Mouse (Mus musculus): ENCODE measurements around the gene Rasl11b.

Gene Rasl11b

DNA sequence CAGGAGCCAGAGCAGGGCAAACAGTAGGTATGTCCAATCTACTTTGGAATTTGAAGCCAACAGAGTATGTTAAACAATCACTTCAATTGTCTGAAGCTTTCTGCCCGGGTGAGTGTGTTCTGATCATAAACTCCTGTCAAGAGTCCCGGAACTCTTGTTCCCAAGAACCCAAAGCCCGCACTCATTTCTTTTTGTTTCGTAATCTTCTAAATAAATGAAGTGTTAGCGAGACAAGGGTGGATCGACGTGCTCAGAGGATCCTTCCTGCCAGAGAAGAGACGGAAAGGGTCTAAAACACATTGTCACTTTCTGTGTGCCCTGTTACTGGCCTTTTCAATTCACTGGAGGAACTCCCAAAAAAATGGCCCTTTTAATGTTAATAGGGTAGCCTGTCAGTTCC is 6.2 kb upstream of the Rasl11b start:
- DNase-seq (ENCODE audit: low spot score in 2 of 2), result no peak

DNA sequence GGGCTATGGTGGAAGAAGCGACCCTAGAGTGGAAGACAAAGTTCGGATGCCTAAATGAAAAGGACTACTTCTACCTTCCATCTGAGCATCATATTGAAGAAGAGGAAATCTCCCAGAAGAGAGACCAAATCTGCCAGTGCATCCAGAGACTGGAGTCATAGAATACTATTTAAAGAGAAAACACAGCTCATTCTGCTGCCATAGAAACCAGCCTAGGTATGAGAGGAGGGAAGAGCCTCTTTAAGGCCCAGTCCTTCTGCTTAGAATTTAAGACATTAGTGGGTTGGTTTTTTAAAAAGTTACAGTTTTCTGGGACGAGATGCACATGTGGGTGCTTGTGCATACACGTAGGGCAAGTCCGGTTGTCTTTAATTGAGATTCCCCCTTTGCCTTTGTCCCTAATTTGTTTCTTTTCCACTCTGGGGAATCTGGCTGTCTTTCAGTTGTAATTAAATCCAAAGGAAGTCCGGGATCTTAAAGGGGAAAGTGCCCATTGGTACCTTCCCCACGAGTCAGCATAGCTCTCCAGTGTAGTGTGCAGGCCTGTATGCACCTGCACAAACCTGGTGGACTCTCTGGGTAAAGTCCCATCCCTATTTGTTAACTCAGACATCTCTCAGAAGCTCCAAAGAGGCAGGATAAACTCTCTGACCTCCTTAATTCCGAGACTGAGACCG is 5.5 kb upstream of the Rasl11b start:
- DNase-seq (ENCODE audit: low spot score in 2 of 2), result no peak

DNA sequence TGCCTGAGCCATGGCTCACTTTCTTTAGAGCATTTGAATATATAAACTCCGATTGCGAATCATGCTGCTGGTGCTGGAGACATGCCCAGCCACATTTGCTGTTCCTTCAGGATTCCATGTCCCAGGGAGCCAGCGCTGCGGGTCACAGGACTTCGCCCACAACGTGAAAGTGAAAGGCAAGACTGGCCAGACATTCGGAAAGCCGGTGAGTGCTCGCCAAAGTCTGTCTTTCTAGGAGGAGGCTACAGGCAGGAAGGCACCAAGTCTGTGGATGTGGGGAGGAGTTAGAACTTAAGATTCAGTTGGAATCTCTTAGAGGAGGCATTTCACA is 5.0 kb upstream of the Rasl11b start:
- DNase-seq (ENCODE audit: low spot score in 2 of 2), result no peak

DNA sequence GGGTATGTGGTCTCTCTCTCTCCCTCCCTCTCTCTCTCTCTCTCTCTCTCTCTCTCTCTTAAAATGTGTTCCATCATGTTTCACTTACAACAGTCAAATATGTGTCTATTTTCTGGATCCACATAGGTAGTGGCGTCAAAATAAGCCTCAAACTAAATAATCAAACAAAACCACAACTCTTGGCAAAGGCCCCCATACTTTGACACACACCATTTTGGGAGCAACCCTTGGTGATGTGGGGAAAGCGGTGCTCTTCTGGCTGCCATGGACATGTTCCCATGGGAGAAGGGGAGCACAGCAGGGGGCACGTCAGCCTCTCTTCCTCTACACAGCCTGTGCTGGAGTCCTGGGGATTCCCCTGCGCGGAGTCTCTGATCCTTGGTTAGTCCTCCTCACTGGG is 4.2 kb upstream of the Rasl11b start:
- DNase-seq (ENCODE audit: low spot score in 2 of 2), result no peak

DNA sequence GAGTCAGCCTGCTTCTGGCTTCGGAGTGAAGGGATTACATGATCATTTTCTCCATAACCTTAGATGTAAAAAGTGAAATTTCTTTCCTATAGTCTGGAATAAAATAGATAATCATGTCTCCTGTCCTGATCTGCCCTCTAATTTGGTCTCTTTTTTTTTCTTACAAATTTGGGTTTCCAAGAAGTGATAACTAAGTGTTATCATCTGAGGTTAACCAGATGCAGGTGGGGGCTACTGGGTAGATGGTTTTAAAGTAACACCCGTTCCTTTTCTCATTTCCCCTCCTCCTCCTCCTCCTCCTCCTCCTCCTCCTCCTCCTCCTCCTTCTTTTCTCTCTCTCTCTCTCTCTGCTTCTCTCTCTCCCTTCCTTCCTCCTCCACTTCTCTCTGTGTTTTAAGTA is 2.1 kb upstream of the Rasl11b start:
- no peak for DNase-seq (ENCODE audit: low spot score in 2 of 2)

DNA sequence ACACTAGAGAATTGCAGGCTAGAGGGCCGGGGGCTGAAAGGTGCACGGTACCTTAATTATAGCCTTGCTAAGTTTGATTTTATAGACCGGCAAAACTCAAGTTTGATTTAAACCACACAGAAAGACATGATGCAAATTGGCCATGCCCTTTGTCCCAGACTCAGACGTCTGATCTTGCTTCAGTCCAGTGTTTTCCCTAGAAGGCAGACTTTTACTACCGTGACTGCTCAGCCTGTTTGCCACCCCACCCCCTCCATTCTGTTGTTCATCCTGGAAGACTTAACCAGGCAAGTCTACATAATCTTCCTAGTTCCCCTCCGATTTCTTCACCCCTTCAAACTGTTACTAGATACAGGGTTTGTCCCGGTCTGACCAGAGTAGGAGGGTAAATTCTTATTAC is 1.5 kb upstream of the Rasl11b start:
- no peak for DNase-seq (ENCODE audit: low spot score in 2 of 2)

DNA sequence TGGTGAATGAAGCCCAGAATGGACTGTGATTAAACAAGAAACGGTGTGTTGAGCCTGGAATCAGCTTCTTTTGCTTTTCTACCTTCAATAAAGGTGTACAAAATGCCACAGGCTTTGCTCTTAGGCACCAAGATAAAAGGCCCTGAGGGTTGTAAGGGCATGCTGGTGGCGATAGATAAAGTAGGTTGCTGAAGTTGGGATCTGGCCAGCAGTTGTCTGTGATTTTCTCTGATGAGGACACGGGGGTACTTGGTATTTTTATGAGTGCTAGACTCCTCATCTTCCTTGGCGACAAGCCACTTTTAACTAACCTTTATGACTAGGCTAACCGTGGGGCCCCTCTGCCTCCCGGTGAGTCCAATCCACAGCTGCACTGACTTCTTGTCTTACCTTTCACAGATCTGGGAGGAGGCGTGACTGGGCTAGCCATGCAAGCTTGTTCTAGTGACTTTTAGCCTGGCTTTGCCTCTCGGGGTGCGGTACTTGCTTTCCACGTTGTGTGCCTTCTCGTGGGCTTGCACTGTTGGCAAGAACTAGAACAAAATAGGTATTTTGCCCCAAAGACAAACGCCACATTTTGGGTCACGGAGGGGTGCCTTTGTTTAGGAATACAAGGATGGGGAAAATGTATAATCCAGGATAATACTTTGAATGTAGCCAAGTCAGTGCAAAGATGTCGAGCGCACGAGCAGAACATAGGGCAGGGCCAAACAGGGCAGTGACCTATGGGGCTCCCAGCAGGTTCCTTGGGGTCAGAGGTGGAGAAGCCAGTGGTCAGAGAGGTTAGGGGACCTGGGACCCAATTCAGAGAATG is 852 bp upstream of the Rasl11b start:
- no peak for DNase-seq (ENCODE audit: low spot score in 2 of 2)

DNA sequence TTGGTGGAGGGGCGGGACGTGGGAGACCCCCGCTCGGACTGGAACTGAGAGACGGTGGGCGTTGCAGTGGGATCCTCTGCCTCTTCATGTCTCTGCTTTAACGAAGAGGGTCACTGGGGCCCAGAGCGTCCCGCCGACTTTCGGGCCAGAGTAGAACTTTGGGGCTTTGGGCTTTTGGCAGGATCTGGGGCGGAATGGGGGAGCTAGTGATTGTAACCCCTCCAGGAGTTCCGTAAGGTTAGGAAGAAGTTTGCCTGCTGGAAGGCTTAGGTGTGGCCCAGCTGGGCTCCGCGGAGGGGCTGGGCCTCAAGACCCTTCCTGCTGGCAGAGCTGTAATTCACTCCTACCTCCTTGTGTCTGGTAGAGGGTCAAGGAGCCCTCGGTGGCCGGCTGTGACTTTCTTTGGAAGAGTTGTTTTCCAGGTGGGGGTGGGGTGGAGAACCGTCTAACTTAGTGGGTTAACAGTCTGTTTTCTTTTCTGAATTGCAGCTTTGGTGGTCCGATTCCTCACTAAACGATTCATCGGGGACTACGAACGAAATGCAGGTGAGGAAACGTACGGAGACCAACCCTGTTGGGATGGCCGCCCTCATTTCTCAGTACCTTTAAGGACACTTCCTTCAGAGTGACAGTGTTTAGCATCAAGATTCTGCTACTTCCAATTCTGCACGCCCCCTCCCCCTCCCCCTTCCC is 674 bp downstream of the Rasl11b start:
- DNase-seq (ENCODE audit: low spot score in 2 of 2), result no peak

DNA sequence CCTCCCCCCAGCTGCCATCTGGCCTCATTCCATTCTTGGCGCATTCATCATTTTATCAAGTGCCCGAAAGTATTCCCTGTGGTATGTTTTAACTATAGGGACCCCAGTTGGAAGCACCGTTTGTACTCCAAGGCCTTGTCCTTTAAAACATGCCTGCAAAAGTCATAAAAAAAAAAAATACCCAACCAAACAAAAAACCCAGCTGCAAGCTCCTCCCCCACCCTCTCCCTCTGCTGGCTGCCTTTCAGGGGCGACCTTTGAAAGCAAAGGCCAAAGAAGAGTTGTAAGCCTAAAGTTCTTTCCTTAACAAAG is 1.2 kb downstream of the Rasl11b start:
- DNase-seq (ENCODE audit: low spot score in 2 of 2), result no peak

DNA sequence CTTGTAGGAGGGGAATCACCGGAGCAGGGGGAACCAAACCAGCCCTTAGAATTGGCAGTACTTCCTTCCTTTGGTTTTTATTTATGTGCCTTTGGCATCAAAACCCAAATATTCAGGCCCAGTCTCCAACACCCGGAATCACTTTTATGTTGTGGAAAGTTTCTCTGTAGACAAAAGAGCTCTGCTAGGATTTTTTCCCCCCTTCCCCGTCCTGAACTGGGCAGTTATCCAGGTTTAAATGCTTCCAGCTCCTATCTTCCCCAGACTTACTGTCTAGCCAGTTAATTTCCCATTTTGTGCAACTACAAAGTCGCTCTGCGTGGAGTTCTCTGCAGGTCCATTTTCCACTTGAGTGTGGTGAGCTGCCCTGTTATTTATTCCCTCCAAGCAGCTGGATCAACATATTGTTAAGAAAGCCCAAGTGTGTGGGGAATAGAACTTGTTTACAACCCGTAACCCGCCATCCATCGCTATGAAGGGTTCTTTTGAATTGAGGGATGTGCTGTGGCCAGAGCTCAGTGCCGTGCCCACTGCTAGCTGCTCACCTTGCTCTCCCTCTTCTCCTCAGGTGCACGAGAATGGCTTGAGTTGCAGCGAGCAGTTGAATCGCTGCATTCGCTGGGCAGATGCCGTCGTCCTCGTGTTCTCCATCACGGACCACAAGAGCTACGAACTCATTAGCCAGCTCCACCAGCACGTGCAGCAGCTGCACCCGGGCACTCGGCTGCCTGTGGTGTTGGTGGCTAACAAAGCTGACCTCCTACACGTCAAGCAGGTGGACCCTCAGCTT is 2.6 kb downstream of the Rasl11b start:
- DNase-seq (ENCODE audit: low spot score in 2 of 2), result no peak

DNA sequence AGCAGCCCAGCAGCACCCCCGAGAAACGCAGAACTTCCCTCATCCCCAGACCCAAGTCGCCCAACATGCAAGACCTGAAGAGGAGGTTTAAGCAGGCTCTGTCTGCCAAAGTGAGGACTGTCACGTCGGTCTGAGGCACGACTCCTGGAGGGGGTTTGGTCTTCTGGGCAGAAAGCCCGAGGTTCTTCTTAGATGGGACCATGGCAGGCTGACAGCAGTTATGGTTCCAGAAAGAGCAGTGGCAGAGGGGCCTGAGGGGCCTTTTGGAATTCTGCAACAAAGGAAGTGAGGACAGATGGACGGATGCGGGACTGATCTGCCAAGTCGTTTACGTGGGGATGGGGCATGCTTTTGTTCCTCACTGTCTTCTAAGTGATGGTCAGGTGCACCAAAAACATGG is 3.4 kb downstream of the Rasl11b start:
- no peak for DNase-seq (ENCODE audit: low spot score in 2 of 2)

DNA sequence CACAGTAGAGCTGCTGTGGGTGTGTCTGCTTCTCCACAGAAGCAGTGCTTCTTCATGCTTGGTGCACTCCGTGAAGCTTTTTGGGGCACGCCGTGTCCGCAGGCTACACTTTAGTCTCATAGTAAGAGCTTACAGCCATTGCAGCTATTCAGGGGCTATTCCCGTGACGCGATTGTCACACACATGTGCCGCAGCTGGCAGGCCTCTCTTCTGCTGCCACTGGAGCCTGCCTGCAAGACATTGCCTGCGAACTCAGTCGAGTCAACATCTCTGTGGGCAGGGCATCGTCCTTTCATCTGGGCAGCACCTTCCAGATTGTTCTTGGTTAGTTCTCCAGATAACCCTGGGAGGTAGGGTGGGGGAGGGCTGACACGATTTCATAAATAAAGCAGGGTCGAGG is 4.7 kb downstream of the Rasl11b start:
- no peak for DNase-seq (ENCODE audit: low spot score in 2 of 2)

DNA sequence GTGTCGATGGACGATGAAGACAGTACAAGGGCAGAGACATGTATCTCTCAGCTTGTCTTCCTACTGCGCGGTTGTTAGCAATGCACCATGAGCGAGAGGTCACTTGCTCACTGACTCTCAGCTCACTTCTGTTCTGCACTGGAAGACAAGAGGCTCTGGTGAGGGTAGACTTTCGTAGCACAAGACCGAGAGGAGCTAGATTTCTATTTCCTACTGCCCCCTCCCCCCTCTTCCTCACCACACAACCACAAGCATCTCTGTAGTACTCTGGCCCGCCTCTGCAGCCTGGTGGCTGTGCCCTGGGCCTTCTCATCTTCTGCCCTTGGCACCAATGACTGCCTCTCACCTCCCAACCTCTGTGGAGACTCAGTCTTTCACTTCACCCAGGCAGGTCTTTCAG is 5.4 kb downstream of the Rasl11b start:
- DNase-seq (ENCODE audit: low spot score in 2 of 2), result no peak

DNA sequence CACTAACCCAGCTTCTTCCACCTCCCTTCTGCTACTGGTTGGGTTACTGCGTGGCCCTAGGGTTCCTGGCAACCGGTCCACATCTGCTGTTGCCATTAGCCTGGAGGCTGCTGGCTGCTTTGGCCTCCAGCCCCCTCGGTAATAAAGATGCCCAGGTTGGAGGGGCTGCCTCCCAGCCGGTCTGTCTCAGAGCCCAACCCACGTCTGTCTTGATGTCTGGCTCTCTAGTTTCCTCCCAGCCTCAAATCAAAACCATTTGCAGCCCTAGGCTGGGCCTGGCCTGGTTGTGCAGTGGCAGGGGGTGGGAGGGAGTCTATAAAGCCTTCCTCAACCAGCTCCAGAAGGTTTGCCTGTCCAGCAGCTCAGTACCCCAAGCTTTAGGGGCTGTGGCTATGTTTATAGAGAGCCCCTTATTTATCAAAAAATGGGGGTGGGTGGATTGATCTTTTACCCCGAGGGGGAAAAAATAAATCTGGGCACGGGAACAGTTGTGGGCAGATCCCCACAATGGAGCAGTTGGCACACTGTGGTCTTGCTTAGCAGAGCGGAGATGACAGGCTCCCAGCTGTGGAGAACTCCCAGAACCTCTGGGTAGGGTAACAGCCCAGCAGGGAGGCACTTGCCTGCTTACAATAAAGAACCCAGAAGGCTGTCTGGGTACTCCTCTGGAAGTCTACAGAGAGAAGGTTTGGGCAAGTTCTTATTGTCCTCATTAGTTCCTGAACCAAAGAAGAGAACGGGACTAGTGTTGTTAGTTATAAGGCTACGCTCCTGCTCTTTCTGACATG is 6.7 kb downstream of the Rasl11b start:
- DNase-seq (ENCODE audit: low spot score in 2 of 2), result no peak

DNA sequence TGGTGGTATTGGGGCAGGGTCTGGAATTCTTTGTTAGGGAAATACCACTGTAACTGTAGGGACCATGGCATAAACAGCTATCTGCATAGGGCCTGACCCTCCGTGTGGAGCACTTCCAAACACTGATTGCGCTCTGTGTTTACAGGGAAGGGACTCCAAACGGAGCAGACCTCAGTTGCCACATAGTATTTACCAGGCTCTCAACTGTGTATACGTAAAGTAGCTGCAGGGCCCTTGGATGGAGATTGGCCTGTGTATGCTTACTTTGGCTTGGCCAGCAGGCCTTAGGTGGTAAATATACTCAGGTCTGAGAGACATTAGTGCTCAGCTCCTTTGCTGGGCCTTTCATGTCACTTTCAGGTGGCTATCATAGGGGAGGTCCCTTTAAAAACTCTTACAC is 7.4 kb downstream of the Rasl11b start:
- no peak for DNase-seq (ENCODE audit: low spot score in 2 of 2)

DNA sequence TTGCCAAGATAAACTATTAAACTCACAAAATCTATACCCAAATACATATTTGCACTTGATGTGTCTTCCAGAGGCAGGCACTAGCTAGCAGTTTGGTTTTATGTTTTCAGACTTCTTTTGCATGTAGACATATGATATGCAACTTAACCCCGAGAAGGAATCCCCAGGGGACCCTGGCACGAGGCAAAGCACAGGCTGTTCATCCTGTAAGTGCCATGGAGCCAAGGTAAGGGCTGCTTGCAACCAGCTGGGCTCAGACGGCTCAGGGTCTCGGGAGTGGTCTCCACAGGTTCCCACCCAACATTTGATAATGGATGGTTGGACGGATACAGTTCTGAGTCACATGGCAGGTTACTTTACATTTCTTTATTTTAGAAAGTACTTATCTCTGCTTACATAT is 9.4 kb downstream of the Rasl11b start:
- no peak for DNase-seq (ENCODE audit: low spot score in 2 of 2)

DNA sequence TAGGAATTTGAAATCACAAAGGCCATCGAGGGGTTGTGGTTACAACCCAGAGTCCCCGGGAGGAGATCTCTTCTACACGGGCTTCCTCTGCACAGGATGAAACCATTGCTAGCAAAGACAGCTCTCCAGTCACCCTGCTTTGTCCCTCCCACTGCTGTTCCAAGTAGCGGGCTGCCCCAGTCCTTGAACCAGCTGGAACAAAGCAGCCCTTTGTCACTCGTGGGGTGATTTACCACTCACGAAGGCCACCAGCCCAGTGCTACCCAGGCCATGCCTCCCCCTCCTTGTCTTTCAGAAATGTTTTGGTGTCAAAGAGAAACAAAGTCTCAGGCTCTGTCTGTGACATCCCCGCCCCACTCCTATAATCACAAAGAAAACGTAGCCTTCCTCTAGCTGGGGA is 10.4 kb downstream of the Rasl11b start:
- DNase-seq (ENCODE audit: low spot score in 2 of 2), result no peak

DNA sequence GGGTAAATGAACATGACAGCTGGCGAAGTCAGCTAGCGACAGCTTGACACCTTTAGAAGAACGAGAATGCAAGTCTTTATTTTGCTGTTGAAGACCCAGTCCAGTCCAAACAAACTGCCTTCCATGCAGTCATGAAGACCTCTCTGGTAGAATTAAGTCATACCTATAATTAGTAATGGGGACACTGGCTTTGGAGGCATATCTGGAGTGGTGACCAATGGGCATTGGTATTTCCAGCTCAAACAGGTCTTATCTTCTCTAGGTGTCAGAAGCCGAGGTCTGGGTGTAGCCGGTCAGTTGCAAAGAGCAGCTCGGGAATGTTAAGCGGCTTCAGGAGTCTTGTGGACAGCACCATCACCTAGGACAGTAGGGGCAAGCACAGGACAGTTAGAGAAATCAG is 11.0 kb downstream of the Rasl11b start:
- no peak for DNase-seq (ENCODE audit: low spot score in 2 of 2)

DNA sequence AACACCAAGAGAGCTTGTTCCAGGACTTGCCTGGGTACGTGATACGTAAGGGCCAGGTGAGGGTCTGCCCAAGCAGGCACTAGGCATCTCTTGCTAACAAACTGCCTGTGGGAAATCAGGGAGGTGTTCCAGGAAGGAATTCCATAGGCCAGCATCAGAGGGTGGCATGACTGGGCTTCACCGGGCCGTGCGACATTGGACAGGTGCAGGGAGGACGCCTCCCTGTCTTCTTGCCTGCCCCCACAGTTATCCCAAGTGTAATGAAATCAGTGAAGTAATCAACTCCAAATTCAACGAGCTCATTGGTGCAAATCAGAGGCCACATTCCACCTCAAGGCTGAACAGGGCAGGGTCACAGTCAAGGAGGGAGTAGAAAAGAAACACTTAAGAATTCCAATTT is 11.6 kb downstream of the Rasl11b start:
- DNase-seq (ENCODE audit: low spot score in 2 of 2), result no peak

DNA sequence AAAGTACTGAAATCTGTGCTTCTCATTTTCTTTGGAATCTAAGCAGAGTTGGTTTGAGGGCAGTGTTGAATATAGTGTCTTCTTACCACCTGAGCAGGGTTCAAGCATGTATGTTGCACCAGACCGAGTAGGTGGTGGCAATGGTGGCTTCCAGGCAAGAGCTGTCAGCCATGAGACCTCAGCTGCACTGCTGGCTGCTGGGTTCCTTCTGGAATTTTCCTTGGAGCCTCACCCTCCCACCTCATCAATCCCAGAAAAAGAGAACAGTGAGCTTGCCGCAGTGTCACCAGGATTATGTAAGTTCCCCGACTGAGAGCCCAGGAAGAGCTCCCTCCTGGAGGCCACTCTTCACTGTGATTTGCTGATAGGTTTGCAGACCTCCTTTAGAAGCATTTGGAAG is 12.1 kb downstream of the Rasl11b start:
- no peak for DNase-seq (ENCODE audit: low spot score in 2 of 2)

DNA sequence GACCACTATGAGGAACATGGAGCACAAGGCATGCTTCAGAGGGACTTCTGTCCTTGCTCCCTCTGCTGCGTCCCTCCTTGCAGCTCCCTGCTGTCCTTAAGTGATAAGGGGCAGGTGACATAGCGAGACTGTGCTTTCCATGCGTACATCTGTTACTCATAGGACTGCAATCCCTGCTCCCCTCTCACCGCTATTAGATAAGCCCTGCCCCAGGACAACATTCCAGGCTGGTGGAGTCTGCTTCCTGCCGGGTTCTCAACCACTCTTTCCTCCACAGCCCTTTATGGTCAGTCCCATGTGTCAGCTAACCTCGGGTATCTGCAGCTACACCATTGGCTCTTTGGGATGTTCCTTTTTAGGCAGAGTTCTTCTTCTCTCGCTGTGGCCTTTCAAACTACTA is 13.4 kb downstream of the Rasl11b start:
- DNase-seq (ENCODE audit: low spot score in 2 of 2), result no peak

DNA sequence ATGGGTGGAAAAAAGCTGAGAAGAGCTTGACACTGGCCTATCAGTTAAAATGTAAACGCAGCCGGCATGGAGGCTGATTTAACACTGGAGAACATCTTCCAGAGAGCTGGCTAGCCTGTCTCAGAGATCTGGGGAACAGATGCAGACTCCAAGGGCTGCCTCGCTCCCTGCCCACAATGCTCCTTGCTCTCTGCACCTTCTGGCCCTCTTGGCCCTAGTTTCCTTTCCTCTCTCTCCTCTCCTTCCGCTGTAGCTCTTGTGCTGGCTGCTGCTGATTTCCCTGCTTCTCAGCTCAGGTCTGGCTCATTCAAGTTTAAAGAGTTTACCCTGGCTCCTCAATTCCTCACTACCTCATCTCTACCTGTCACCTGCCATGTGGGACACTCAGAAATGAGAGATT is 14.6 kb downstream of the Rasl11b start:
- no peak for DNase-seq (ENCODE audit: low spot score in 2 of 2)
